Mouse (Mus musculus): ENCODE results near the gene Kdm5b.
"Not testable (repeated sequence)": the region's sequence is repeated elsewhere in the genome, so short reads cannot be mapped to it uniquely, and the experiment has no call there.

Kdm5b gene

GRCm38 (mm10) chr1:134559976-134560375, at the start of gene Kdm5b:
Gene Kdm5b (plus strand): TSS chr1:134560171.
- peak; percentile 89 for DNase-seq (ENCODE audit: low read depth, low spot score)

GRCm38 (mm10) chr1:134512183-134512582, 47.8 kb upstream of the Kdm5b start:
- no peak for DNase-seq (ENCODE audit: low read depth, low spot score)

GRCm38 (mm10) chr1:134512584-134512983, 47.4 kb upstream of the Kdm5b start:
- no peak for DNase-seq (ENCODE audit: low read depth, low spot score)

- peak; percentile 12 for DNase-seq (ENCODE audit: low read depth, low spot score)
Measured at GRCm38 (mm10) chr1:134513312-134513860, 46.6 kb upstream of the Kdm5b start.

GRCm38 (mm10) chr1:134513876-134514590, 45.9 kb upstream of the Kdm5b start:
- DNase-seq (ENCODE audit: low read depth, low spot score): no peak

GRCm38 (mm10) chr1:134515891-134516290, 44.1 kb upstream of the Kdm5b start:
- no peak for DNase-seq (ENCODE audit: low read depth, low spot score)

- no peak for DNase-seq (ENCODE audit: low read depth, low spot score)
Measured at GRCm38 (mm10) chr1:134516491-134517198, 43.3 kb upstream of the Kdm5b start.

- not testable (repeated sequence) for DNase-seq (ENCODE audit: low read depth, low spot score)
Measured at GRCm38 (mm10) chr1:134517841-134518240, 42.1 kb upstream of the Kdm5b start.

- DNase-seq (ENCODE audit: low read depth, low spot score): peak; percentile 82
Measured at GRCm38 (mm10) chr1:134518677-134519076, 41.3 kb upstream of the Kdm5b start.

GRCm38 (mm10) chr1:134519201-134519600, 40.8 kb upstream of the Kdm5b start:
- not testable (repeated sequence) for DNase-seq (ENCODE audit: low read depth, low spot score)

GRCm38 (mm10) chr1:134520001-134520721, 39.8 kb upstream of the Kdm5b start:
- no peak for DNase-seq (ENCODE audit: low read depth, low spot score)

GRCm38 (mm10) chr1:134521163-134521562, 38.8 kb upstream of the Kdm5b start:
- DNase-seq (ENCODE audit: low read depth, low spot score): no peak

GRCm38 (mm10) chr1:134522325-134522724, 37.6 kb upstream of the Kdm5b start:
- no peak for DNase-seq (ENCODE audit: low read depth, low spot score)

GRCm38 (mm10) chr1:134524424-134524823, 35.5 kb upstream of the Kdm5b start:
- DNase-seq (ENCODE audit: low read depth, low spot score): peak; percentile 63

GRCm38 (mm10) chr1:134525015-134525414, 35.0 kb upstream of the Kdm5b start:
- DNase-seq (ENCODE audit: low read depth, low spot score): no peak

- no peak for DNase-seq (ENCODE audit: low read depth, low spot score)
Measured at GRCm38 (mm10) chr1:134526752-134527151, 33.2 kb upstream of the Kdm5b start.

GRCm38 (mm10) chr1:134530618-134531017, 29.4 kb upstream of the Kdm5b start:
- DNase-seq (ENCODE audit: low read depth, low spot score): no peak

GRCm38 (mm10) chr1:134533710-134534109, 26.3 kb upstream of the Kdm5b start:
- not testable (repeated sequence) for DNase-seq (ENCODE audit: low read depth, low spot score)

GRCm38 (mm10) chr1:134535054-134535453, 24.9 kb upstream of the Kdm5b start:
- no peak for DNase-seq (ENCODE audit: low read depth, low spot score)

- DNase-seq (ENCODE audit: low read depth, low spot score): no peak
Measured at GRCm38 (mm10) chr1:134535513-134535912, 24.5 kb upstream of the Kdm5b start.

GRCm38 (mm10) chr1:134540610-134541009, 19.4 kb upstream of the Kdm5b start:
- DNase-seq (ENCODE audit: low read depth, low spot score): no peak

- DNase-seq (ENCODE audit: low read depth, low spot score): no peak
Measured at GRCm38 (mm10) chr1:134548231-134548630, 11.7 kb upstream of the Kdm5b start.
